Mouse (Mus musculus) cerebellum, adult 2 months (tissue): ENCODE data around the gene Lrrc41.

Experiments
- CTCF ChIP-seq: fragments of 200-500 bp; IDR thresholded peaks from 2 replicates; pipeline ENCODE4 v1.5.1; 2011; ENCODE audit warnings: low read depth, mild to moderate bottlenecking, control low read depth, low read length, moderate library complexity, borderline replicate concordance; ENCODE audit not compliant: insufficient read depth
- POLR2A ChIP-seq: fragments of 200-500 bp; IDR thresholded peaks from 2 replicates; pipeline ENCODE4 v1.6.1; 2011; ENCODE audit warnings: low read length, control low read depth, borderline replicate concordance; ENCODE audit not compliant: insufficient read depth

DNA sequence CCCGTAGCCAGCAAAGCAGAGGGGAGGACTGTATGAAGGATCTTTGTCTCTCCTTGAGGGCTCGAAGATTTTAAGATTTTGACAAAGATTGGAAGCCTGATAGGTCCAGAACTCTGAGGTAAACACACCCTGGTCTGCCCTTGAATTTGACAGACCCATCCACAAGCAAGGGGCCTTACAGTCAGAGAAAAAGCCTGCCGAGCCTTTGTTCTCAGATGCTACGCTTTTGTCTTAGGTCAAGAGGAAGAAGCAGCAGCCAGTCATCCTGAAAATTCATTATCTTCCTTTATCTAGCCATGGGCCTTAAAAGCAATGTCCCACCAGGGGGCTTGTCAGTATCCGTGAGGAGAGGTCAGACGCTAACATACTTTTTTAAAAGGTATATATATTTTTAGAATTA is 52.9 kb downstream of the Lrrc41 start:
- no peak for TF ChIP-seq POLR2A
- no peak for TF ChIP-seq CTCF
